Mouse (Mus musculus) heart, adult 2 months (tissue): Measurements from ENCODE around the gene Rbp7.

Source experiments
- CTCF ChIP-seq: fragments of 200-600 bp; IDR thresholded peaks from 2 replicates; pipeline ENCODE4 v1.8.1; 2022; ENCODE audit warnings: antibody characterized with exemption, mild to moderate bottlenecking, moderate library complexity
- POLR2A ChIP-seq: fragments of 200-500 bp; IDR thresholded peaks from 2 replicates; pipeline ENCODE4 v1.6.1; 2011; ENCODE audit warnings: mild to moderate bottlenecking, low read depth, low read length, control low read depth; ENCODE audit not compliant: insufficient read depth

DNA sequence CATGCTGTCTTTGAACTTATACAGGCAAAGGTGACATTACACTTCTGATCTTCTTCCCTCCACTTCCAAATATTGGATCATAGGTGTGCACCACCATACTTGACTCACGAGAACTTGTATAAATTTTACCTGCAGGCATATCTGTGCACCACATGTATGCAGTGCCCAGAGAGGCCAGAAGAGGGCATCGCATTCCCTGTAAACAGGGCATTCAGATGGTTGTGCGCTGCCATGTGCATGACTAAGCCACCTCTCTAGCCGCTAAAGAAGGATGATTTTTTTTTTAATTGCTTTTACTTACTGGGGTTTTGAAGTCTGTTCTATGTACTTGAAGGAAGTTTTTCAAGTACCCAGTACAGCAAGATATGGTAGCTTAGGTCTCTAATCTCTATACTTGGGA is 1.1 kb downstream of the Rbp7 start:
- no peak for TF ChIP-seq POLR2A
- peak; percentile 82 for TF ChIP-seq CTCF
